Mouse (Mus musculus) intestine, embryonic 16.5 days (tissue): ENCODE measurements around the gene Zfp708. TPM values are rescaled to one million over a fixed set of nuclear protein-coding genes. Genes with fewer than 3 reads are reported as not detected.
A peak's percentile ranks its signal among the peaks of the same experiment; 100 is the strongest.
"Not testable (repeated sequence)": the region's sequence is repeated elsewhere in the genome, so short reads cannot be mapped to it uniquely, and the experiment has no call there.

Experiments used
- ATAC-seq: fragments of 200-750 bp; cut with Nextera tagmentation; 2 replicates; pipeline ENCODE4 v1.8.0; 2017; ENCODE audit warnings: moderate TSS enrichment, moderate library complexity
- H3K27ac ChIP-seq: fragments of 300-500 bp; sonication (generic); 2 replicates; pipeline ENCODE4 v1.5.1; 2014; ENCODE audit warnings: mild to moderate bottlenecking, low read length
- H3K27me3 ChIP-seq: fragments of 300-500 bp; sonication (generic); replicated peaks from 2 replicates; pipeline ENCODE4 v1.6.1; 2014; ENCODE audit warnings: low read length, control low read depth, mixed read lengths; ENCODE audit not compliant: control insufficient read depth, insufficient read depth
- H3K36me3 ChIP-seq: fragments of 300-500 bp; sonication (generic); 2 replicates; pipeline ENCODE4 v1.6.1; 2014; ENCODE audit warnings: low read length, control low read depth; ENCODE audit not compliant: control insufficient read depth, insufficient read depth
- H3K4me1 ChIP-seq: fragments of 300-500 bp; sonication (generic); 2 replicates; pipeline ENCODE4 v1.6.1; 2014; ENCODE audit warnings: low read length, control low read depth, mixed read lengths; ENCODE audit not compliant: control insufficient read depth, insufficient read depth
- H3K4me2 ChIP-seq: fragments of 300-500 bp; sonication (generic); 2 replicates; pipeline ENCODE4 v1.6.1; 2014; ENCODE audit warnings: low read depth, low read length, control low read depth
- H3K4me3 ChIP-seq: fragments of 300-500 bp; sonication (generic); 2 replicates; pipeline ENCODE4 v1.5.1; 2014; ENCODE audit warnings: mild to moderate bottlenecking, low read length
- H3K9ac ChIP-seq: fragments of 300-500 bp; sonication (generic); 2 replicates; pipeline ENCODE4 v1.6.1; 2014; ENCODE audit warnings: low read depth, low read length
- H3K9me3 ChIP-seq: fragments of 300-500 bp; sonication (generic); 2 replicates; pipeline ENCODE4 v1.6.1; 2016; ENCODE audit warnings: low read length, control low read depth; ENCODE audit not compliant: control insufficient read depth
- WGBS: fragments of 180-500 bp; shearing (Covaris S2); extraction: QIAGEN DNeasy Blood & Tissue Kit; methylation state at CpG from one replicate; pipeline ENCODE4 v1.1.7; 2014; 5-methylcytosine and 5-hydroxymethylcytosine counted together
- polyA plus RNA-seq: library from polyadenylated mRNA; unstranded; fragments of >200 nt; fragmentation: Nextera tagmentation; extraction: Ambion mirVana; gene quantifications from 2 replicates; pipeline ENCODE4 v1.2.1, GENCODE M21; 2015

Zfp708 gene
- 2.2 and 2.6 TPM in 2 replicates for polyA plus RNA-seq

GRCm38 (mm10) chr13:67097876-67098275, at the start of gene Zfp708:
Gene Zfp708 (minus strand): TSS chr13:67097976.
- Histone ChIP-seq H3K9ac (no peak within 1 kb of the TSS), H3K4me3 (no peak within 1 kb of the TSS), H3K27ac (no peak within 1 kb of the TSS), H3K4me1 (no peaks in the 10 kb centered on the region), H3K4me2 (no peak within 1 kb of the TSS), H3K9me3 (no peaks in the 10 kb centered on the region), H3K36me3 (no peaks in the 10 kb centered on the region), H3K27me3 (no peaks in the 10 kb centered on the region)
- 91% methylated on average over 10 of the region's 10 CpGs for WGBS
- ATAC-seq: no peak

- H3K36me3 ChIP-seq: no peaks in the 10 kb centered on the region
- H3K4me2 ChIP-seq: peak overlapping the region; percentile 73
- WGBS: 1% methylated on average over 18 of the region's 18 CpGs
- H3K27ac ChIP-seq: peak overlapping the region; percentile 48
- H3K9ac ChIP-seq: peak overlapping the region; percentile 75
- ATAC-seq: peak; percentile 99
- no peaks in the 10 kb centered on the region for H3K27me3 ChIP-seq
- H3K9me3 ChIP-seq: no peaks in the 10 kb centered on the region
- peak overlapping the region; percentile 75 for H3K4me3 ChIP-seq
- H3K4me1 ChIP-seq: no peaks in the 10 kb centered on the region; the same call in 1 of the 2 replicates
Measured at GRCm38 (mm10) chr13:67128038-67128721, 30.4 kb upstream of the Zfp708 start.

GRCm38 (mm10) chr13:67127507-67127906, 29.7 kb upstream of the Zfp708 start:
- H3K9me3 ChIP-seq, H3K36me3 ChIP-seq, H3K4me3 ChIP-seq, H3K9ac ChIP-seq, H3K27ac ChIP-seq, H3K27me3 ChIP-seq, H3K4me1 ChIP-seq: not testable (repeated sequence)
- ATAC-seq: peak; percentile 16; the same call in 1 of the 2 replicates
- 74% methylated on average over 10 of the region's 10 CpGs for WGBS
- peak overlapping the region; percentile 44; the same call in 1 of the 2 replicates for H3K4me2 ChIP-seq

GRCm38 (mm10) chr13:67124460-67124859, 26.7 kb upstream of the Zfp708 start:
- Histone ChIP-seq H3K9me3 (no peaks in the 10 kb centered on the region), H3K4me3 (no peak overlapping the region), H3K27ac (no peak overlapping the region), H3K9ac (no peak overlapping the region), H3K4me2 (no peak overlapping the region), H3K36me3 (no peaks in the 10 kb centered on the region), H3K4me1 (no peaks in the 10 kb centered on the region; the same call in 1 of the 2 replicates), H3K27me3 (0 out of 2 replicates have a peak, but pooled peaks cover 2% of the 10 kb centered on the region)
- no peak for ATAC-seq
- 87% methylated on average over 1 of the region's 1 CpGs for whole genome bisulfite sequencing

GRCm38 (mm10) chr13:67121360-67121759, 23.6 kb upstream of the Zfp708 start, which contains the start of gene Zfp759:
Gene Zfp759 (plus strand): TSS chr13:67121660.
- not testable (repeated sequence) for H3K27ac ChIP-seq, H3K27me3 ChIP-seq, H3K4me3 ChIP-seq, H3K9me3 ChIP-seq, ATAC-seq, H3K9ac ChIP-seq, H3K4me1 ChIP-seq, H3K36me3 ChIP-seq, H3K4me2 ChIP-seq

- H3K36me3 ChIP-seq, H3K27ac ChIP-seq, H3K4me2 ChIP-seq, H3K4me1 ChIP-seq, ATAC-seq, H3K4me3 ChIP-seq, H3K27me3 ChIP-seq, H3K9ac ChIP-seq, H3K9me3 ChIP-seq: not testable (repeated sequence)
- WGBS: 90% methylated on average over 8 of the region's 8 CpGs
Measured at GRCm38 (mm10) chr13:67116163-67116562, 18.4 kb upstream of the Zfp708 start, which contains the start of gene Rslcan18. Gene Rslcan18 (minus strand): TSS chr13:67116263.

- no peak overlapping the region for H3K4me2 ChIP-seq
- H3K27me3 ChIP-seq: no peaks in the 10 kb centered on the region
- no peak for ATAC-seq
- no peaks in the 10 kb centered on the region for H3K9me3 ChIP-seq
- H3K36me3 ChIP-seq: no peaks in the 10 kb centered on the region
- H3K4me3 ChIP-seq: no peak overlapping the region
- 81% methylated on average over 2 of the region's 2 CpGs for WGBS
- no peak overlapping the region for H3K27ac ChIP-seq
- H3K9ac ChIP-seq: no peak overlapping the region
- H3K4me1 ChIP-seq: no peaks in the 10 kb centered on the region
Measured at GRCm38 (mm10) chr13:67113287-67113686, 15.5 kb upstream of the Zfp708 start.

- Histone ChIP-seq H3K36me3 (no peaks in the 10 kb centered on the region), H3K4me1 (peaks cover 6% of the 10 kb centered on the region), H3K9me3 (no peaks in the 10 kb centered on the region), H3K4me2 (no peak overlapping the region), H3K27me3 (no peaks in the 10 kb centered on the region), H3K27ac (no peak overlapping the region), H3K9ac (no peak overlapping the region), H3K4me3 (no peak overlapping the region)
- 84% methylated on average over 12 of the region's 12 CpGs for WGBS
- no peak for ATAC-seq
Measured at GRCm38 (mm10) chr13:67112096-67112495, 14.3 kb upstream of the Zfp708 start.

GRCm38 (mm10) chr13:67108821-67109206, 11.0 kb upstream of the Zfp708 start:
- Histone ChIP-seq H3K9me3 (no peaks in the 10 kb centered on the region), H3K4me3 (peak overlapping the region; percentile 64), H3K36me3 (peaks cover 5% of the 10 kb centered on the region; the same call in 1 of the 2 replicates), H3K9ac (no peak overlapping the region), H3K4me2 (peak overlapping the region; percentile 38), H3K27me3 (no peaks in the 10 kb centered on the region), H3K4me1 (peaks cover 6% of the 10 kb centered on the region), H3K27ac (no peak overlapping the region)
- peak; percentile 79 for ATAC-seq
- 4% methylated on average over 9 of the region's 9 CpGs for WGBS
